Mouse (Mus musculus) MEL (cell line): Measurements from ENCODE around the gene Bora. TPM values are rescaled to one million over a fixed set of nuclear protein-coding genes. Genes with fewer than 3 reads are reported as not detected.

ENCODE experiments used
- DNase-seq: peaks from one replicate; pipeline ENCODE4 v3.0.0; 2011; ENCODE audit warnings: low read depth, low spot score
- H3K27ac ChIP-seq: 2 replicates; pipeline ENCODE4 v1.5.1; 2012; ENCODE audit warnings: low read depth, mild to moderate bottlenecking, control low read depth, low read length, moderate library complexity; ENCODE audit not compliant: control insufficient read depth
- H3K27me3 ChIP-seq, 2 experiments: fragments of 150-350 bp in 1 of 2; sonication (generic) in 1 of 2; 2 replicates each; pipeline ENCODE4 v1.6.1; 2012; ENCODE audit warnings: low read length in 2 of 2, mild to moderate bottlenecking in 2 of 2, improper control_type of control experiment in 1 of 2, moderate library complexity in 1 of 2; ENCODE audit not compliant: insufficient read depth in 2 of 2, control insufficient read depth in 1 of 2
- H3K36me3 ChIP-seq, 2 experiments: 2 replicates each; pipeline ENCODE4 v1.6.1; 2012 to 2014; ENCODE audit warnings: low read length in 2 of 2, improper control_type of control experiment in 1 of 2, inconsistent platforms in 1 of 2, mild to moderate bottlenecking in 1 of 2; ENCODE audit not compliant: insufficient read depth in 2 of 2, control insufficient read depth in 1 of 2
- H3K4me1 ChIP-seq, 2 experiments: fragments of 150-350 bp in 1 of 2; sonication (generic) in 1 of 2; 2 replicates each; pipeline ENCODE4 v1.6.1; 2012; ENCODE audit warnings: low read length in 2 of 2, improper control_type of control experiment in 1 of 2, mild to moderate bottlenecking in 1 of 2; ENCODE audit not compliant: insufficient read depth in 2 of 2, control insufficient read depth in 1 of 2
- H3K4me3 ChIP-seq, 2 experiments: fragments of 150-350 bp in 1 of 2; sonication (generic) in 1 of 2; 2 replicates each; pipeline ENCODE4 v1.5.1; 2012; ENCODE audit warnings: low read depth in 2 of 2, low read length in 2 of 2, mild to moderate bottlenecking in 2 of 2, moderate library complexity in 2 of 2, control low read depth in 1 of 2, improper control_type of control experiment in 1 of 2; ENCODE audit not compliant: control insufficient read depth in 1 of 2, insufficient read depth in 1 of 2
- H3K79me2 ChIP-seq: 2 replicates; pipeline ENCODE4 v1.6.1; 2012; ENCODE audit warnings: mild to moderate bottlenecking, low read length, moderate library complexity; ENCODE audit not compliant: control insufficient read depth, poor library complexity, insufficient read depth
- H3K9ac ChIP-seq: 2 replicates; pipeline ENCODE4 v1.6.1; 2012; ENCODE audit warnings: low read depth, mild to moderate bottlenecking, control low read depth, low read length, moderate library complexity; ENCODE audit not compliant: control insufficient read depth, poor library complexity, severe bottlenecking
- H3K9me3 ChIP-seq: fragments of 150-350 bp; sonication (generic); replicated peaks from 2 replicates; pipeline ENCODE4 v1.6.1; 2012; ENCODE audit warnings: mild to moderate bottlenecking, low read length, improper control_type of control experiment, moderate library complexity; ENCODE audit not compliant: insufficient read depth
- E2F4 ChIP-seq: IDR thresholded peaks from 2 replicates; pipeline ENCODE4 v1.6.1; 2011; ENCODE audit warnings: low read depth, low read length, improper control_type of control experiment, borderline replicate concordance
- ELF1 ChIP-seq: IDR thresholded peaks from 2 replicates; pipeline ENCODE4 v1.6.1; 2014; ENCODE audit warnings: low read depth, mild to moderate bottlenecking, inconsistent platforms, low read length, improper control_type of control experiment, moderate library complexity
- EP300 ChIP-seq, 2 experiments: IDR thresholded peaks; 2 replicates each; pipeline ENCODE4 v1.6.1; 2011; ENCODE audit warnings: improper control_type of control experiment in 2 of 2, low read length in 2 of 2, low read depth in 1 of 2, mild to moderate bottlenecking in 1 of 2
- ETS1 ChIP-seq: IDR thresholded peaks from 2 replicates; pipeline ENCODE4 v1.6.1; 2012; ENCODE audit warnings: low read depth, mild to moderate bottlenecking, inconsistent platforms, low read length, improper control_type of control experiment, moderate library complexity
- GABPA ChIP-seq: IDR thresholded peaks from 2 replicates; pipeline ENCODE4 v1.6.1; 2012; ENCODE audit warnings: low read depth, mild to moderate bottlenecking, inconsistent platforms, low read length, improper control_type of control experiment, moderate library complexity
- HCFC1 ChIP-seq: IDR thresholded peaks from 2 replicates; pipeline ENCODE4 v1.6.1; 2012; ENCODE audit warnings: low read depth, mild to moderate bottlenecking, inconsistent platforms, low read length, improper control_type of control experiment, moderate library complexity
- KAT2A ChIP-seq: conservative IDR thresholded peaks from 2 replicates; pipeline ENCODE4 v1.6.1; 2012; ENCODE audit warnings: low read depth, low read length, improper control_type of control experiment, inconsistent platforms
- MAFK ChIP-seq: IDR thresholded peaks from 2 replicates; pipeline ENCODE4 v1.6.1; 2011; ENCODE audit warnings: low read depth, mild to moderate bottlenecking, low read length, improper control_type of control experiment, borderline replicate concordance
- MAZ ChIP-seq: IDR thresholded peaks from 2 replicates; pipeline ENCODE4 v1.6.1; 2012; ENCODE audit warnings: low read depth, mild to moderate bottlenecking, inconsistent platforms, low read length, improper control_type of control experiment
- MEF2A ChIP-seq: IDR thresholded peaks from 2 replicates; pipeline ENCODE4 v1.6.1; 2014; ENCODE audit warnings: low read depth, mild to moderate bottlenecking, inconsistent platforms, low read length, improper control_type of control experiment; ENCODE audit not compliant: poor library complexity, insufficient replicate concordance, severe bottlenecking; ENCODE audit errors: extremely low read depth
- MXI1 ChIP-seq: IDR thresholded peaks from 2 replicates; pipeline ENCODE4 v1.6.1; 2011; ENCODE audit warnings: mild to moderate bottlenecking, low read depth, low read length, improper control_type of control experiment
- NELFE ChIP-seq: IDR thresholded peaks from 2 replicates; pipeline ENCODE4 v1.6.1; 2011; ENCODE audit warnings: low read depth, low read length, improper control_type of control experiment
- NRF1 ChIP-seq: IDR thresholded peaks from 2 replicates; pipeline ENCODE4 v1.6.1; 2014; ENCODE audit warnings: low read depth, mild to moderate bottlenecking, inconsistent platforms, low read length, improper control_type of control experiment, moderate library complexity; ENCODE audit not compliant: poor library complexity, insufficient read depth, severe bottlenecking
- POLR2A ChIP-seq, 2 experiments: IDR thresholded peaks; 2 replicates each; pipeline ENCODE4 v1.6.1; 2011 to 2012; ENCODE audit warnings: low read length in 2 of 2, mild to moderate bottlenecking in 2 of 2, control low read depth in 1 of 2, improper control_type of control experiment in 1 of 2, low read depth in 1 of 2, moderate library complexity in 1 of 2; ENCODE audit not compliant: control insufficient read depth in 1 of 2, insufficient read depth in 1 of 2, poor library complexity in 1 of 2
- POLR2AphosphoS2 ChIP-seq: IDR thresholded peaks from 2 replicates; pipeline ENCODE4 v1.6.1; 2011; ENCODE audit warnings: low read length, improper control_type of control experiment
- POLR2AphosphoS5 ChIP-seq: IDR thresholded peaks from 2 replicates; pipeline ENCODE4 v1.6.1; 2012; ENCODE audit warnings: low read depth, borderline replicate concordance, mild to moderate bottlenecking, inconsistent platforms, low read length, moderate library complexity, mixed read lengths
- RCOR1 ChIP-seq: IDR thresholded peaks from 2 replicates; pipeline ENCODE4 v1.6.1; 2012; ENCODE audit warnings: low read depth, mild to moderate bottlenecking, inconsistent platforms, low read length, improper control_type of control experiment
- TAL1 ChIP-seq: IDR thresholded peaks from 2 replicates; pipeline ENCODE4 v1.6.1; 2012; ENCODE audit warnings: mild to moderate bottlenecking, inconsistent platforms, low read length, moderate library complexity, mixed read lengths
- TBP ChIP-seq: IDR thresholded peaks from 2 replicates; pipeline ENCODE4 v1.8.0; 2011; ENCODE audit warnings: low read depth, low read length, improper control_type of control experiment
- UBTF ChIP-seq: IDR thresholded peaks from 2 replicates; pipeline ENCODE4 v1.6.1; 2012; ENCODE audit warnings: low read depth, mild to moderate bottlenecking, inconsistent platforms, low read length, improper control_type of control experiment, moderate library complexity, borderline replicate concordance; ENCODE audit not compliant: insufficient read depth
- USF1 ChIP-seq: IDR thresholded peaks from 2 replicates; pipeline ENCODE4 v1.6.1; 2014; ENCODE audit warnings: low read depth, mild to moderate bottlenecking, inconsistent platforms, low read length, improper control_type of control experiment, moderate library complexity
- ZNF384 ChIP-seq: IDR thresholded peaks from 2 replicates; pipeline ENCODE4 v1.6.1; 2012; ENCODE audit warnings: low read depth, mild to moderate bottlenecking, inconsistent platforms, low read length, improper control_type of control experiment
- polyA plus RNA-seq, 2 experiments: library from polyadenylated mRNA; stranded (reverse) in 1 of 2; unstranded in 1 of 2; fragments of >175 nt in 1 of 2; fragments of >200 nt in 1 of 2; gene quantifications; 2 replicates each; pipeline versions ENCODE4 v1.2.1 to v1.2.4; 2012; ENCODE audit warnings: low replicate concordance in 2 of 2, low read depth in 1 of 2; ENCODE audit not compliant: insufficient read length in 2 of 2, insufficient read depth in 1 of 2, missing spikeins in 1 of 2
- total RNA-seq: library from RNA; depleted of rRNA; stranded (reverse); fragments of 300-350 nt; gene quantifications from 2 replicates; pipeline ENCODE4 v1.2.3, GENCODE M21; 2012

Gene Bora
- total and polyA plus RNA-seq, 3 experiments = 32.6 to 71.2 (median 44.9) TPM

- Histone ChIP-seq H3K9ac (no peak overlapping the region), H3K27ac (no peak overlapping the region), H3K4me3 (no peak overlapping the region), H3K79me2 (no peaks in the 10 kb centered on the region; the same call in 1 of the 2 replicates), H3K36me3 (peaks cover 0 to 26% of the 10 kb centered on the region in 2 experiments; a peak in 2 of 4 replicates), H3K9me3 (no peaks in the 10 kb centered on the region), H3K4me1 (no peaks in the 10 kb centered on the region), H3K27me3 (no peaks in the 10 kb centered on the region)
- no peak for TF ChIP-seq E2F4
- TF ChIP-seq GABPA = no peak
- TF ChIP-seq MAFK = no peak
- no peak for TF ChIP-seq TBP
- TF ChIP-seq ETS1 = no peak
- no peak for TF ChIP-seq POLR2AphosphoS2
- TF ChIP-seq ELF1 = no peak
- no peak for TF ChIP-seq MAZ
- TF ChIP-seq MEF2A = no peak
- TF ChIP-seq USF1 = no peak
- no peak for TF ChIP-seq POLR2AphosphoS5
- TF ChIP-seq ZNF384 = no peak
- TF ChIP-seq EP300 (IDR thresholded peaks at IDR 0.05; ENCODE audit: low read depth in 1 of 2, low read length in 2 of 2) = no peak
- no peak for TF ChIP-seq HCFC1
- TF ChIP-seq KAT2A = no peak
- TF ChIP-seq TAL1 = no peak
- TF ChIP-seq RCOR1 = no peak
- no peak for DNase-seq
Observed at GRCm38 (mm10) chr14:99063091-99063490, 17.1 kb downstream of the Bora start.

GRCm38 (mm10) chr14:99071146-99071545, 25.1 kb downstream of the Bora start:
- Histone ChIP-seq H3K4me1 (no peaks in the 10 kb centered on the region; a peak in 1 of 4 replicates), H3K9me3 (no peaks in the 10 kb centered on the region), H3K27ac (no peak overlapping the region), H3K27me3 (no peaks in the 10 kb centered on the region), H3K4me3 (no peak overlapping the region), H3K36me3 (peaks cover 6 to 35% of the 10 kb centered on the region in 2 experiments; a peak in 3 of 4 replicates), H3K9ac (no peak overlapping the region), H3K79me2 (0 out of 2 replicates have a peak, but pooled peaks cover 2% of the 10 kb centered on the region)
- no peak for TF ChIP-seq NRF1
- no peak for TF ChIP-seq UBTF
- no peak for TF ChIP-seq HCFC1
- TF ChIP-seq MEF2A = no peak
- TF ChIP-seq TAL1 = no peak
- TF ChIP-seq POLR2AphosphoS2 = no peak
- no peak for TF ChIP-seq EP300 (IDR thresholded peaks at IDR 0.05; ENCODE audit: low read depth in 1 of 2, low read length in 2 of 2)
- no peak for TF ChIP-seq POLR2A (IDR thresholded peaks at IDR 0.05; ENCODE audit: control insufficient read depth in 1 of 2, insufficient read depth in 1 of 2, low read depth in 1 of 2, low read length in 2 of 2, poor library complexity in 1 of 2)
- no peak for TF ChIP-seq NELFE
- TF ChIP-seq MXI1 = no peak
- no peak for DNase-seq
